ENCODE assay signal across 10 mouse cellular contexts in genomic region chr5:139734016-139734415, GRCm38 (mm10). TPM values are rescaled to one million over a fixed set of nuclear protein-coding genes. Genes with fewer than 3 reads are reported as not detected.
A peak's percentile ranks its signal among the peaks of the same experiment; 100 is the strongest.
DNase-seq lines count a peak whose midpoint lies in the region; ATAC-seq and TF ChIP-seq lines count a peak whose summit lies in the region.
"Had no signal": no experiment of that assay in that cellular context is flagged by ENCODE, and none has a peak within 500 bp of the region (broad histone marks: within the 10 kb centered on the region; RNA-seq: fewer than 3 reads in every experiment).

No protein-coding gene starts in this region.

- DNase-seq in heart, adult 9 months (ENCODE audit: low spot score in 2 of 2), result no peak
- DNase-seq in CH12.LX (ENCODE audit: extremely low read depth), result peak; percentile 51
- DNase-seq in cerebellum, adult 18-20 months, result no peak
- DNase-seq in left cerebral cortex, adult 18-20 months (ENCODE audit: low spot score in 2 of 2), result no peak
- DNase-seq in lung, postnatal 4 days, result no peak

- no peaks in the 10 kb centered on the region for H3K79me2 ChIP-seq in CH12.LX (replicated peaks; ENCODE audit: control insufficient read depth, extremely low read depth, insufficient read depth, poor library complexity, severe bottlenecking)

- 0 out of 2 replicates have a peak overlapping the region, but pooled peaks have one; percentile 93 for H3K4me2 ChIP-seq in heart, embryonic 15.5 days
- H3K4me2 ChIP-seq in CH12.LX (ENCODE audit: insufficient read depth, low read depth, poor library complexity, severe bottlenecking), result no peak overlapping the region
- peak overlapping the region; percentile 99 for H3K4me2 ChIP-seq in embryonic facial prominence, embryonic 13.5 days
- peak overlapping the region; percentile 97 for H3K4me2 ChIP-seq in liver, embryonic 16.5 days (ENCODE audit: low read depth, low read length)

- in situ Hi-C loops in CH12.LX (cut with MboI; ENCODE audit: low pct_ligation_motif_present, low pct_unique_long_range_greater_than_20kb, low sequenced_read_pairs), result no loop called here

- peaks cover 49% of the 10 kb centered on the region for H3K4me1 ChIP-seq in heart, embryonic 15.5 days (replicated peaks)
- peaks cover 30 to 88% of the 10 kb centered on the region in 2 experiments for H3K4me1 ChIP-seq in CH12.LX (ENCODE audit: control insufficient read depth in 1 of 2, insufficient read depth in 2 of 2)
- H3K4me1 ChIP-seq in embryonic facial prominence, embryonic 13.5 days, result peaks cover 81% of the 10 kb centered on the region
- H3K4me1 ChIP-seq in liver, embryonic 16.5 days (ENCODE audit: control insufficient read depth, low read depth, low read length), result peaks cover 79% of the 10 kb centered on the region

- no peak for TF ChIP-seq RAD21 in CH12.LX (IDR thresholded peaks at IDR 0.05; ENCODE audit: low read depth, low read length)

- ATAC-seq in heart, embryonic 15.5 days (replicated peaks; ENCODE audit: insufficient number of reproducible peaks, insufficient read depth, low FRiP score, low read depth), result no peak
- no peak for ATAC-seq in embryonic facial prominence, embryonic 13.5 days (ENCODE audit: insufficient number of reproducible peaks, insufficient read depth, low FRiP score, low TSS enrichment, low read depth)
- ATAC-seq in liver, embryonic 16.5 days (ENCODE audit: low read depth), result peak; percentile 64
- ATAC-seq: CD4-positive, CD25-positive, alpha-beta regulatory T cell, adult 4 months had no signal

- H3K36me3 ChIP-seq in heart, embryonic 15.5 days, result no peaks in the 10 kb centered on the region
- no peaks in the 10 kb centered on the region for H3K36me3 ChIP-seq in CH12.LX (replicated peaks in 1 of 2; ENCODE audit: control insufficient read depth in 1 of 2, insufficient read depth in 1 of 2, low read length in 1 of 2)
- H3K36me3 ChIP-seq in embryonic facial prominence, embryonic 13.5 days, result no peaks in the 10 kb centered on the region
- H3K36me3 ChIP-seq in liver, embryonic 16.5 days (ENCODE audit: control insufficient read depth, insufficient read depth), result no peaks in the 10 kb centered on the region
- H3K36me3 ChIP-seq: kidney, embryonic 15.5 days had no signal

- dilution Hi-C loops in CH12.LX (cut with MboI; ENCODE audit: extremely low pct_ligation_motif_present, extremely low pct_unique_long_range_greater_than_20kb, low sequenced_read_pairs), result no loop called here

- no peaks in the 10 kb centered on the region for H3K27me3 ChIP-seq in heart, embryonic 15.5 days
- no peaks in the 10 kb centered on the region for H3K27me3 ChIP-seq in CH12.LX (replicated peaks)
- H3K27me3 ChIP-seq in embryonic facial prominence, embryonic 13.5 days, result no peaks in the 10 kb centered on the region
- no peaks in the 10 kb centered on the region for H3K27me3 ChIP-seq in liver, embryonic 16.5 days (ENCODE audit: control insufficient read depth, insufficient read depth, low read depth, low read length)

- H3K9ac ChIP-seq in heart, embryonic 15.5 days, result no peak overlapping the region
- H3K9ac ChIP-seq in CH12.LX (ENCODE audit: insufficient read depth, low read depth), result no peak overlapping the region
- no peak overlapping the region for H3K9ac ChIP-seq in embryonic facial prominence, embryonic 13.5 days
- peak overlapping the region; percentile 71 for H3K9ac ChIP-seq in liver, embryonic 16.5 days (ENCODE audit: low read depth, low read length)
- H3K9ac ChIP-seq: kidney, embryonic 15.5 days had no signal

- no peak for TF ChIP-seq CTCF in CH12.LX (conservative IDR thresholded peaks at IDR 0.05 in 1 of 2, IDR thresholded peaks at IDR 0.05 in 1 of 2; ENCODE audit: low read depth in 2 of 2, low read length in 2 of 2)

- no peaks in the 10 kb centered on the region for H3K9me3 ChIP-seq in heart, embryonic 15.5 days (replicated peaks)
- H3K9me3 ChIP-seq in CH12.LX (replicated peaks; ENCODE audit: low read length), result no peaks in the 10 kb centered on the region
- H3K9me3 ChIP-seq in embryonic facial prominence, embryonic 13.5 days, result no peaks in the 10 kb centered on the region
- no peaks in the 10 kb centered on the region for H3K9me3 ChIP-seq in liver, embryonic 16.5 days (replicated peaks; ENCODE audit: control insufficient read depth, low read length)
- H3K9me3 ChIP-seq: kidney, embryonic 15.5 days had no signal

- TF ChIP-seq POLR2A in CH12.LX (IDR thresholded peaks at IDR 0.05; ENCODE audit: low read depth, low read length), result no peak

- H3K4me3 ChIP-seq in heart, embryonic 15.5 days, result no peak overlapping the region
- H3K4me3 ChIP-seq in CH12.LX (replicated peaks in 1 of 3; ENCODE audit: low read depth in 2 of 3, low read length in 2 of 3, poor library complexity in 1 of 3), result no peak overlapping the region
- no peak overlapping the region for H3K4me3 ChIP-seq in embryonic facial prominence, embryonic 13.5 days
- H3K4me3 ChIP-seq in liver, embryonic 16.5 days (ENCODE audit: low read depth, low read length), result peak overlapping the region; percentile 68

- WGBS in heart, embryonic 15.5 days, result 28% methylated on average over 3 of the region's 3 CpGs
- WGBS in embryonic facial prominence, embryonic 13.5 days, result 80% methylated on average over 3 of the region's 3 CpGs
- WGBS in liver, embryonic 16.5 days (ENCODE audit: insufficient replicate concordance), result 20% methylated on average over 3 of the region's 3 CpGs

- no peak for TF ChIP-seq EP300 in CH12.LX (IDR thresholded peaks at IDR 0.05; ENCODE audit: low read length)

- no peak overlapping the region for H3K27ac ChIP-seq in heart, embryonic 15.5 days
- no peak overlapping the region for H3K27ac ChIP-seq in CH12.LX (ENCODE audit: insufficient read depth, low read depth)
- H3K27ac ChIP-seq in embryonic facial prominence, embryonic 13.5 days, result no peak overlapping the region
- peak overlapping the region; percentile 94 for H3K27ac ChIP-seq in liver, embryonic 16.5 days (ENCODE audit: low read length)

TF ChIP-seq in CH12.LX, 34 proteins besides CTCF, POLR2A, EP300 and RAD21:
- no peak for TF ChIP-seq ZMIZ1 (IDR thresholded peaks at IDR 0.05; ENCODE audit: low read depth, low read length)
- no peak for TF ChIP-seq USF1 (IDR thresholded peaks at IDR 0.05; ENCODE audit: low read depth, low read length)
- no peak for TF ChIP-seq ZC3H11A (IDR thresholded peaks at IDR 0.05; ENCODE audit: low read depth, low read length)
- no peak for TF ChIP-seq SIN3A (IDR thresholded peaks at IDR 0.05; ENCODE audit: low read length)
- no peak for TF ChIP-seq ZKSCAN1 (IDR thresholded peaks at IDR 0.05; ENCODE audit: borderline replicate concordance, low read depth, low read length)
- TF ChIP-seq UBTF (IDR thresholded peaks at IDR 0.05; ENCODE audit: low read depth, low read length), result no peak
- TF ChIP-seq ELF1 (IDR thresholded peaks at IDR 0.05; ENCODE audit: low read depth, low read length), result no peak
- TF ChIP-seq MXI1 (IDR thresholded peaks at IDR 0.05; ENCODE audit: low read depth, low read length), result no peak
- TF ChIP-seq MYC (IDR thresholded peaks at IDR 0.05; ENCODE audit: low read depth, low read length), result no peak
- TF ChIP-seq ETS1 (conservative IDR thresholded peaks at IDR 0.05; ENCODE audit: low read depth, low read length), result no peak

RNA-seq across cellular contexts. Expression of gene Micall2, which starts 2.1 kb away (rescaled TPM):
- 1.3 and 2.4 TPM in 2 replicates for polyA plus RNA-seq in heart, embryonic 15.5 days (2015; fragmentation: Nextera tagmentation; extraction: Ambion mirVana)
- total RNA-seq in CH12.LX (2012; rRNA removed), result 1.7 and 2.1 TPM in 2 replicates
- 1.2 and 1.3 TPM in 2 replicates for total RNA-seq in CH12.LX (2014; rRNA removed)
- polyA plus RNA-seq in CH12.LX (2012; ENCODE audit: insufficient read length, low read depth), result 1.7 and 3.0 TPM in 2 replicates
- 7.3 and 8.9 TPM in 2 replicates for polyA plus RNA-seq in embryonic facial prominence, embryonic 13.5 days (2015; fragmentation: Nextera tagmentation; extraction: Ambion mirVana)
- polyA plus RNA-seq in liver, embryonic 16.5 days (2015; fragmentation: Nextera tagmentation; extraction: Ambion mirVana), result 10.4 and 11.1 TPM in 2 replicates
- total RNA-seq in left cerebral cortex, adult 18-20 months (2021), result 1 to 10 TPM; 1.5 to 2.1 TPM
- polyA plus RNA-seq: CD4-positive, CD25-positive, alpha-beta regulatory T cell, adult 4 months had no signal

RNA-seq across cellular contexts. Expression of gene Ints1, which starts 41.5 kb away (rescaled TPM):
- polyA plus RNA-seq in heart, embryonic 15.5 days (2015; fragmentation: Nextera tagmentation; extraction: Ambion mirVana), result 12.6 and 20.6 TPM in 2 replicates
- total RNA-seq in CH12.LX (2012; rRNA removed) (88.2 and 94.0 TPM in 2 replicates), CH12.LX (2014; rRNA removed) (19.8 and 23.2 TPM in 2 replicates)
- polyA plus RNA-seq in CH12.LX (2012; ENCODE audit: insufficient read length, low read depth), result 47.4 and 72.1 TPM in 2 replicates
- 24.5 and 29.0 TPM in 2 replicates for polyA plus RNA-seq in embryonic facial prominence, embryonic 13.5 days (2015; fragmentation: Nextera tagmentation; extraction: Ambion mirVana)
- polyA plus RNA-seq in liver, embryonic 16.5 days (2015; fragmentation: Nextera tagmentation; extraction: Ambion mirVana), result 10.4 and 11.2 TPM in 2 replicates
- 100 to 1,000 TPM in 1 of 2 experiments, 10 to 100 TPM in 1; 96.3 to 103 TPM for total RNA-seq in left cerebral cortex, adult 18-20 months (2021)

RNA-seq across cellular contexts. Expression of gene Mafk, which starts 57.3 kb away (rescaled TPM):
- 19.1 and 23.0 TPM in 2 replicates for polyA plus RNA-seq in heart, embryonic 15.5 days (2015; fragmentation: Nextera tagmentation; extraction: Ambion mirVana)
- total RNA-seq in CH12.LX (2012; rRNA removed) (16.4 and 20.0 TPM in 2 replicates), CH12.LX (2014; rRNA removed) (23.6 and 23.8 TPM in 2 replicates)
- 24.1 and 24.7 TPM in 2 replicates for polyA plus RNA-seq in CH12.LX (2012; ENCODE audit: insufficient read length, low read depth)
- polyA plus RNA-seq in embryonic facial prominence, embryonic 13.5 days (2015; fragmentation: Nextera tagmentation; extraction: Ambion mirVana), result 8.7 and 9.6 TPM in 2 replicates
- polyA plus RNA-seq in liver, embryonic 16.5 days (2015; fragmentation: Nextera tagmentation; extraction: Ambion mirVana), result 43.3 and 44.6 TPM in 2 replicates
- total RNA-seq in left cerebral cortex, adult 18-20 months (2021), result 1 to 10 TPM; 8.9 to 9.2 TPM
